Mouse (Mus musculus) hindbrain, embryonic 12.5 days (tissue): ENCODE measurements around the gene Tmem175. TPM values are rescaled to one million over a fixed set of nuclear protein-coding genes. Genes with fewer than 3 reads are reported as not detected.

Experiments
- ATAC-seq: fragments of 200-750 bp; cut with Nextera tagmentation; 2 replicates; pipeline ENCODE4 v1.8.0; 2017; ENCODE audit warnings: moderate TSS enrichment; ENCODE audit not compliant: low FRiP score
- H3K27ac ChIP-seq: fragments of 300-500 bp; sonication (generic); 2 replicates; pipeline ENCODE4 v1.5.1; 2016; ENCODE audit warnings: mild to moderate bottlenecking
- H3K27me3 ChIP-seq: fragments of 300-500 bp; sonication (generic); 2 replicates; pipeline ENCODE4 v1.6.1; 2016; ENCODE audit warnings: mild to moderate bottlenecking
- H3K36me3 ChIP-seq: fragments of 300-500 bp; sonication (generic); 2 replicates; pipeline ENCODE4 v1.6.1; 2016; ENCODE audit warnings: mild to moderate bottlenecking
- H3K4me1 ChIP-seq: fragments of 300-500 bp; sonication (generic); 2 replicates; pipeline ENCODE4 v1.6.1; 2016
- H3K4me2 ChIP-seq: fragments of 300-500 bp; sonication (generic); replicated peaks from 2 replicates; pipeline ENCODE4 v1.6.1; 2016; ENCODE audit warnings: mild to moderate bottlenecking
- H3K4me3 ChIP-seq: fragments of 300-500 bp; sonication (generic); 2 replicates; pipeline ENCODE4 v1.5.1; 2016; ENCODE audit warnings: mild to moderate bottlenecking
- H3K9ac ChIP-seq: fragments of 300-500 bp; sonication (generic); 2 replicates; pipeline ENCODE4 v1.6.1; 2016; ENCODE audit warnings: mild to moderate bottlenecking, moderate library complexity
- H3K9me3 ChIP-seq: fragments of 300-500 bp; sonication (generic); replicated peaks from 2 replicates; pipeline ENCODE4 v1.6.1; 2016; ENCODE audit warnings: mild to moderate bottlenecking
- WGBS: fragments of 180-500 bp; shearing (Covaris S2); methylation state at CpG from one replicate; pipeline ENCODE4 v1.1.7; 2016; 5-methylcytosine and 5-hydroxymethylcytosine counted together
- polyA plus RNA-seq: library from polyadenylated mRNA; unstranded; fragments of >200 nt; fragmentation: Nextera tagmentation; extraction: Ambion mirVana; gene quantifications from 2 replicates; pipeline ENCODE4 v1.2.1, GENCODE M21; 2016

Gene Tmem175
- polyA plus RNA-seq, 1 experiment from 2014 or later, result 22.3 TPM

- Histone ChIP-seq H3K27me3 (peaks cover 25% of the 10 kb centered on the region), H3K27ac (no peak overlapping the region), H3K4me1 (peaks cover 51% of the 10 kb centered on the region), H3K36me3 (no peaks in the 10 kb centered on the region), H3K4me2 (peak overlapping the region; percentile 95), H3K9ac (peak overlapping the region; percentile 81), H3K9me3 (no peaks in the 10 kb centered on the region), H3K4me3 (peak overlapping the region; percentile 87)
- peak; percentile 58 for ATAC-seq
- under 1% methylated on average over 84 of the region's 99 CpGs for WGBS
Measured at GRCm38 (mm10) chr5:108694352-108695261, 65.0 kb downstream of the Tmem175 start.

- Histone ChIP-seq H3K9ac (no peak overlapping the region), H3K27ac (no peak overlapping the region), H3K4me1 (peaks cover 64% of the 10 kb centered on the region), H3K4me2 (peak overlapping the region; percentile 95), H3K9me3 (no peaks in the 10 kb centered on the region), H3K36me3 (no peaks in the 10 kb centered on the region), H3K27me3 (peaks cover 25% of the 10 kb centered on the region), H3K4me3 (no peak overlapping the region)
- no peak for ATAC-seq
- WGBS, result 94% methylated on average over 12 of the region's 12 CpGs
Measured at GRCm38 (mm10) chr5:108695861-108696260, 66.3 kb downstream of the Tmem175 start.

- peaks cover 68% of the 10 kb centered on the region for H3K4me1 ChIP-seq
- H3K36me3 ChIP-seq, result no peaks in the 10 kb centered on the region
- WGBS, result 83% methylated on average over 3 of the region's 3 CpGs
- no peak overlapping the region for H3K4me2 ChIP-seq
- H3K27ac ChIP-seq, result peak overlapping the region; percentile 35; the same call in 1 of the 2 replicates
- H3K27me3 ChIP-seq, result peaks cover 21% of the 10 kb centered on the region
- H3K4me3 ChIP-seq, result no peak overlapping the region
- H3K9ac ChIP-seq, result no peak overlapping the region
- ATAC-seq, result no peak
- H3K9me3 ChIP-seq, result no peaks in the 10 kb centered on the region
Measured at GRCm38 (mm10) chr5:108696542-108696941, 67.0 kb downstream of the Tmem175 start.

- Histone ChIP-seq H3K9ac (no peak overlapping the region), H3K4me1 (peaks cover 68% of the 10 kb centered on the region), H3K4me2 (0 out of 2 replicates have a peak overlapping the region, but pooled peaks have one; percentile 11), H3K36me3 (no peaks in the 10 kb centered on the region), H3K27me3 (peaks cover 13% of the 10 kb centered on the region), H3K9me3 (no peaks in the 10 kb centered on the region), H3K27ac (peak overlapping the region; percentile 62), H3K4me3 (no peak overlapping the region)
- peak; percentile 12; the same call in 1 of the 2 replicates for ATAC-seq
- WGBS, result 10% methylated on average over 4 of the region's 4 CpGs
Measured at GRCm38 (mm10) chr5:108697341-108697753, 67.8 kb downstream of the Tmem175 start.

Other genes with a start within 250 kb of the Tmem175 start
- gene Pde6b, start 241.4 kb upstream of the Tmem175 start, polyA plus RNA-seq, result 0.31 and 0.35 TPM in 2 replicates
- 393 and 437 TPM in 2 replicates for gene Atp5k, start 195.3 kb upstream of the Tmem175 start, polyA plus RNA-seq
- 0.12 and 0.13 TPM in 2 replicates for gene Mfsd7a, start 180.9 kb upstream of the Tmem175 start, polyA plus RNA-seq
- gene Pcgf3, start 168.5 kb upstream of the Tmem175 start, polyA plus RNA-seq, result 39.5 and 42.6 TPM in 2 replicates
- gene Cplx1, start 79.7 kb upstream of the Tmem175 start, polyA plus RNA-seq, result 23.7 and 24.9 TPM in 2 replicates
- gene Gak, start within 50 bp of the Tmem175 start, polyA plus RNA-seq, result 54.3 and 63.2 TPM in 2 replicates
- gene Idua, start 30.6 kb downstream of the Tmem175 start, polyA plus RNA-seq, result 11.2 and 12.9 TPM in 2 replicates
- 21.9 and 23.5 TPM in 2 replicates for gene Dgkq, start 39.9 kb downstream of the Tmem175 start, polyA plus RNA-seq
- gene Slc26a1, start 45.8 kb downstream of the Tmem175 start, polyA plus RNA-seq, result 1.6 and 1.7 TPM in 2 replicates
- 25.3 and 29.4 TPM in 2 replicates for gene Fgfrl1, start 62.6 kb downstream of the Tmem175 start, polyA plus RNA-seq
- 0.65 and 0.76 TPM in 2 replicates for gene Rnf212, start 145.2 kb downstream of the Tmem175 start, polyA plus RNA-seq
- not detected in 2 replicates for gene Tmed11, start 165.6 kb downstream of the Tmem175 start, polyA plus RNA-seq
- not detected in 2 replicates for gene Vmn2r8, start 179.1 kb downstream of the Tmem175 start, polyA plus RNA-seq
- not detected in 2 replicates for gene Vmn2r9, start 222.8 kb downstream of the Tmem175 start, polyA plus RNA-seq